Mouse (Mus musculus) forebrain, postnatal 0 days (tissue): ENCODE measurements at regions not wholly inside any gene's neighbourhood (a gene's known extent, or its start where the extent isn't known, plus 50 kb on each side); places are given as distances from the start of the nearest gene placed in this dataset.

Experiments
- ATAC-seq: fragments of 200-750 bp; cut with Nextera tagmentation; 2 replicates; pipeline ENCODE4 v1.8.0; 2017; ENCODE audit warnings: mild to moderate bottlenecking, moderate library complexity
- DNase-seq: peaks from one replicate; pipeline ENCODE4 v3.0.0-alpha.2; 2015
- H3K27ac ChIP-seq: fragments of 300-500 bp; sonication (generic); 2 replicates; pipeline ENCODE4 v1.5.1; 2014; ENCODE audit warnings: low read depth, mild to moderate bottlenecking, antibody characterized with exemption, low read length, moderate library complexity, mixed read lengths
- H3K27me3 ChIP-seq: fragments of 300-500 bp; sonication (generic); 2 replicates; pipeline ENCODE4 v1.6.1; 2014; ENCODE audit warnings: mild to moderate bottlenecking, low read length, mixed read lengths; ENCODE audit not compliant: insufficient read depth
- H3K36me3 ChIP-seq: fragments of 300-500 bp; sonication (generic); 2 replicates; pipeline ENCODE4 v1.6.1; 2014; ENCODE audit warnings: mild to moderate bottlenecking, moderate library complexity; ENCODE audit not compliant: insufficient read depth
- H3K4me1 ChIP-seq: fragments of 300-500 bp; sonication (generic); 2 replicates; pipeline ENCODE4 v1.6.1; 2014; ENCODE audit warnings: antibody characterized with exemption; ENCODE audit not compliant: insufficient read depth
- H3K4me2 ChIP-seq: fragments of 300-500 bp; sonication (generic); 2 replicates; pipeline ENCODE4 v1.6.1; 2014; ENCODE audit warnings: low read depth, mild to moderate bottlenecking, moderate library complexity
- H3K4me3 ChIP-seq: fragments of 300-500 bp; sonication (generic); 2 replicates; pipeline ENCODE4 v1.5.1; 2014; ENCODE audit warnings: low read depth, low read length, mixed read lengths
- H3K9ac ChIP-seq: fragments of 300-500 bp; sonication (generic); 2 replicates; pipeline ENCODE4 v1.6.1; 2014; ENCODE audit warnings: mild to moderate bottlenecking
- H3K9me3 ChIP-seq: fragments of 300-500 bp; sonication (generic); 2 replicates; pipeline ENCODE4 v1.6.1; 2016; ENCODE audit warnings: low read length
- CTCF ChIP-seq: sonication (generic); IDR thresholded peaks from 2 replicates; pipeline ENCODE4 v1.5.1; 2016; ENCODE audit warnings: antibody characterized with exemption, control low read depth, low read depth
- WGBS: fragments of 180-500 bp; shearing (Covaris S2); extraction: QIAGEN DNeasy Blood & Tissue Kit; methylation state at CpG from one replicate; pipeline ENCODE4 v1.1.7; 2014; 5-methylcytosine and 5-hydroxymethylcytosine counted together

DNA sequence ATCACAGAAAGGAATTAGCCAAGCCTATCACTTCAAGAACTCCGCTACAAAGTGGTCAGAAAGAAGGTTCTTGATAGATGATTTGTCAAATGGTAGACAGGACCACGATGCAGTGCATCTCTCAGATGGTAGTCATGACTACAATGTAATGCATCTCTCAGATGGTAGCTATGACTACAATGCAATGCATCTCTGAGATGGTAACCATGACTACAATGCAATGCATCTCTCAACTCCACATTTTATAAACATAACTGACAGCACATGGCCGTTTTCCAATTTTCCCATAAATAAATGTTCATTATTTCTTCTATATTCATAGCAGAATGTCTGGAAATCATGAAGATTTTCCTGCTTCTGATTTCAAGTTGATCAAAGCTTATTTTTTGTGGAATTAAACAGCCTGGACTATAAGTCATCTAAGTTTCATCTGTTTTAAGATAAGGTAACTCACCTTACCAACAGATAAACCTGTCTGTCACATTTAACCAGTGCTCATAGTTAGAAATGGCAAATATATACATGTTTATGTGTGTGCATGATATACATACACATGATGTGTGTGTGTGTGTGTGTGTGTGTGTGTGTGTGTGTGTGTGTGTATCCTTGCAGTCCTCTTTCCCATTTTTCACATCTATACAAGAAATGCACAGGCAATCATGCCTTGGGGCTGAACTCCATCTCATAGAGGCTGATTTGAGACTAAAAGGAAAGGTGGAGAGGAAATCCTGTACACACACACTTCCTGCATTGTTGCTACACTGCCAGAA is 122.4 kb downstream of the Phf3 start:
- Histone ChIP-seq H3K4me3 (no peak overlapping the region), H3K27me3 (no peaks in the 10 kb centered on the region), H3K9me3 (no peaks in the 10 kb centered on the region), H3K4me2 (no peak overlapping the region), H3K27ac (peak overlapping the region; percentile 71), H3K4me1 (no peaks in the 10 kb centered on the region), H3K9ac (no peak overlapping the region), H3K36me3 (no peaks in the 10 kb centered on the region)
- 62% methylated on average over 3 of the region's 3 CpGs for WGBS
- no peak for TF ChIP-seq CTCF
- ATAC-seq (peak; percentile 93), DNase-seq (peak; percentile 64)

GRCm38 (mm10) chr1:30741955-30742354 is 131.8 kb downstream of the Phf3 start:
- H3K36me3 ChIP-seq: no peaks in the 10 kb centered on the region
- no peaks in the 10 kb centered on the region for H3K27me3 ChIP-seq
- no peak overlapping the region for H3K27ac ChIP-seq
- no peak for DNase-seq
- no peaks in the 10 kb centered on the region for H3K4me1 ChIP-seq
- H3K4me2 ChIP-seq: no peak overlapping the region
- no peaks in the 10 kb centered on the region for H3K9me3 ChIP-seq
- H3K9ac ChIP-seq: no peak overlapping the region
- no peak for ATAC-seq
- no peak for TF ChIP-seq CTCF
- no peak overlapping the region for H3K4me3 ChIP-seq

- Histone ChIP-seq H3K27ac (no peak overlapping the region), H3K27me3 (no peaks in the 10 kb centered on the region), H3K36me3 (no peaks in the 10 kb centered on the region), H3K4me2 (no peak overlapping the region), H3K4me1 (no peaks in the 10 kb centered on the region), H3K9ac (no peak overlapping the region), H3K9me3 (no peaks in the 10 kb centered on the region), H3K4me3 (no peak overlapping the region)
- WGBS: 69% methylated on average over 3 of the region's 3 CpGs
- ATAC-seq (peak; percentile 83), DNase-seq (peak; percentile 75)
- TF ChIP-seq CTCF: peak; percentile 78
These were observed 132.9 kb downstream of the Phf3 start for GRCm38 (mm10) chr1:30740831-30741230.

- Histone ChIP-seq H3K4me2 (no peak overlapping the region), H3K9ac (no peak overlapping the region), H3K4me1 (no peaks in the 10 kb centered on the region), H3K4me3 (no peak overlapping the region), H3K27ac (no peak overlapping the region), H3K36me3 (no peaks in the 10 kb centered on the region), H3K27me3 (no peaks in the 10 kb centered on the region), H3K9me3 (no peaks in the 10 kb centered on the region)
- WGBS: 39% methylated on average over 2 of the region's 2 CpGs
- ATAC-seq (no peak), DNase-seq (no peak)
- TF ChIP-seq CTCF: no peak
These were observed 152.2 kb downstream of the Phf3 start for GRCm38 (mm10) chr1:30721519-30721918.

DNA sequence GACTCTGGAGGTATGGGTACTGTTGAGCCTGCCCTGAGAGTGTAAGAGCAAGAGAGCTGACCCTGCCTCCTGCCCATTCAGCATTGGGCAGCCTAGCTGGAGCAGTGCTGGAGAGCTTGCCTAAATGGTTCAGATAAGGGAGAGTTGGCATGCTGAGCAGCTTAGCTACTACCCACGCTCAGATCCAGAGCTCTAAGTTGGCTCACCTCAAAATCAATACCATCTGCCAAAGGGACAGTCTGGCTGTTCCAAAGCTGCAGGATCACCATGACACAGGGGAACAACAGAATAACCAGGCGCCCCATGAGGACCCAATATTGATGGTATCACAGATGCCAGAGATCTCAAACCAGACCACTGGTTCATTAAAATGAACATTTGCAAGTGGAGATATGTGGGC is 152.9 kb downstream of the Phf3 start:
- Histone ChIP-seq H3K27ac (no peak overlapping the region), H3K9me3 (no peaks in the 10 kb centered on the region), H3K4me3 (no peak overlapping the region), H3K36me3 (no peaks in the 10 kb centered on the region), H3K27me3 (no peaks in the 10 kb centered on the region), H3K4me1 (no peaks in the 10 kb centered on the region), H3K9ac (no peak overlapping the region), H3K4me2 (no peak overlapping the region)
- no peak for ATAC-seq
- WGBS: 77% methylated on average over 2 of the region's 2 CpGs
- no peak for TF ChIP-seq CTCF
- no peak for DNase-seq

GRCm38 (mm10) chr1:30718578-30718977 is 155.1 kb downstream of the Phf3 start:
- Histone ChIP-seq H3K4me2 (no peak overlapping the region), H3K36me3 (no peaks in the 10 kb centered on the region), H3K9ac (no peak overlapping the region), H3K27me3 (no peaks in the 10 kb centered on the region), H3K4me1 (no peaks in the 10 kb centered on the region), H3K4me3 (no peak overlapping the region), H3K27ac (no peak overlapping the region), H3K9me3 (no peaks in the 10 kb centered on the region)
- DNase-seq (no peak), ATAC-seq (no peak)
- no peak for TF ChIP-seq CTCF
- 68% methylated on average over 5 of the region's 5 CpGs for WGBS

DNA sequence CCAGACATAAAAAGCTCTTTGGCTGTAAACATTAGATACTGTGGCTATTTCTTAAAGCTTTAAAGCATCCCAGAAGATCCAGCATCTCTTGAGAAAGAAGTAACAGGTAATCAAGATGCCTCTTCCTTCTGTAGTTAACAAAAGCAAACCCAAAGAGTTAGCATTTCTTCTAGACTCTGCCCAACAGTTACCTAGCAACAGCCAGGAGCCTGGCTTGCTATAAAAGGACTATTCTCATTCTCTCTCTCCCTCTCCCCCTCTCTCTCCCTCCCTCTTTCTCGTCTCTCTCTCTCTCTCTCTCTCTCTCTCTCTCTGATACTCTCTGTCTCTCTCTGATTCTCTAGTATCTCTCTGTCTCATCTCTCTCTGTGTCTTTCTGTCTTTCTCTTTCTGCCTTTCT is 157.4 kb downstream of the Phf3 start:
- Histone ChIP-seq H3K27ac (no peak overlapping the region), H3K4me1 (no peaks in the 10 kb centered on the region), H3K27me3 (no peaks in the 10 kb centered on the region), H3K9me3 (no peaks in the 10 kb centered on the region), H3K9ac (no peak overlapping the region), H3K4me2 (no peak overlapping the region), H3K36me3 (no peaks in the 10 kb centered on the region), H3K4me3 (no peak overlapping the region)
- peak; percentile 81 for ATAC-seq
- 9% methylated on average over 1 of the region's 1 CpGs for WGBS
- TF ChIP-seq CTCF: no peak
- peak; percentile 45 for DNase-seq
